Mouse (Mus musculus): ENCODE data around the gene Chrm3.

GRCm38 (mm10) chr13:9890460-9890859, 470.2 kb downstream of the Chrm3 start:
- TF ChIP-seq POLR2A (IDR thresholded peaks at IDR 0.05; ENCODE audit: borderline replicate concordance, extremely low read depth, insufficient read depth, insufficient read length, poor library complexity, severe bottlenecking) (no peak), CTCF (IDR thresholded peaks at IDR 0.05; ENCODE audit: borderline replicate concordance, extremely low read depth, insufficient read depth, insufficient read length) (no peak)

Data from brain, embryonic 14.5 days (tissue).